Mouse (Mus musculus): ENCODE measurements at regions not wholly inside any gene's neighbourhood (a gene's known extent, or its start where the extent isn't known, plus 50 kb on each side); places are given as distances from the start of the nearest gene placed in this dataset.
A peak's percentile ranks its signal among the peaks of the same experiment; 100 is the strongest.

GRCm38 (mm10) chr2:75407560-75407959 is 251.5 kb upstream of the Hnrnpa3 start:
- DNase-seq (ENCODE audit: low spot score in 2 of 2), result no peak

GRCm38 (mm10) chr2:75408016-75408415 is 251.0 kb upstream of the Hnrnpa3 start:
- DNase-seq (ENCODE audit: low spot score in 2 of 2), result no peak

GRCm38 (mm10) chr2:75409806-75410205 is 249.3 kb upstream of the Hnrnpa3 start:
- no peak for DNase-seq (ENCODE audit: low spot score in 2 of 2)

GRCm38 (mm10) chr2:75412735-75413134 is 246.3 kb upstream of the Hnrnpa3 start:
- DNase-seq (ENCODE audit: low spot score in 2 of 2), result no peak

- no peak for DNase-seq (ENCODE audit: low spot score in 2 of 2)
Measured at GRCm38 (mm10) chr2:75418689-75419088, 240.4 kb upstream of the Hnrnpa3 start.

- no peak for DNase-seq (ENCODE audit: low spot score in 2 of 2)
Measured at GRCm38 (mm10) chr2:75419142-75419541, 239.9 kb upstream of the Hnrnpa3 start.

- DNase-seq (ENCODE audit: low spot score in 2 of 2), result no peak
Measured at GRCm38 (mm10) chr2:75422798-75423685, 236.0 kb upstream of the Hnrnpa3 start.

- no peak for DNase-seq (ENCODE audit: low spot score in 2 of 2)
Measured at GRCm38 (mm10) chr2:75423872-75424271, 235.2 kb upstream of the Hnrnpa3 start.

GRCm38 (mm10) chr2:75424363-75424762 is 234.7 kb upstream of the Hnrnpa3 start:
- DNase-seq (ENCODE audit: low spot score in 2 of 2), result no peak

GRCm38 (mm10) chr2:75424911-75425310 is 234.2 kb upstream of the Hnrnpa3 start:
- no peak for DNase-seq (ENCODE audit: low spot score in 2 of 2)

- DNase-seq (ENCODE audit: low spot score in 2 of 2), result no peak
Measured at GRCm38 (mm10) chr2:75425384-75425783, 233.7 kb upstream of the Hnrnpa3 start.

- DNase-seq (ENCODE audit: low spot score in 2 of 2), result no peak
Measured at GRCm38 (mm10) chr2:75425791-75426190, 233.3 kb upstream of the Hnrnpa3 start.

GRCm38 (mm10) chr2:75427936-75428458 is 231.1 kb upstream of the Hnrnpa3 start:
- no peak for DNase-seq (ENCODE audit: low spot score in 2 of 2)

- peak in 1 of 2 experiments; percentile 70 for DNase-seq (ENCODE audit: low spot score in 2 of 2)
Measured at GRCm38 (mm10) chr2:75430161-75430940, 228.7 kb upstream of the Hnrnpa3 start.

- DNase-seq (ENCODE audit: low spot score in 2 of 2), result peak; percentile 3 to 32
Measured at GRCm38 (mm10) chr2:75431981-75432380, 227.1 kb upstream of the Hnrnpa3 start.

GRCm38 (mm10) chr2:75434521-75434920 is 224.5 kb upstream of the Hnrnpa3 start:
- no peak for DNase-seq (ENCODE audit: low spot score in 2 of 2)

GRCm38 (mm10) chr2:75439522-75440230 is 219.4 kb upstream of the Hnrnpa3 start:
- DNase-seq (ENCODE audit: low spot score in 2 of 2), result no peak

- DNase-seq (ENCODE audit: low spot score in 2 of 2), result no peak
Measured at GRCm38 (mm10) chr2:75442632-75443031, 216.4 kb upstream of the Hnrnpa3 start.

GRCm38 (mm10) chr2:75445189-75445588 is 213.9 kb upstream of the Hnrnpa3 start:
- DNase-seq (ENCODE audit: low spot score in 2 of 2), result no peak

GRCm38 (mm10) chr2:75446996-75447715 is 211.9 kb upstream of the Hnrnpa3 start:
- DNase-seq (ENCODE audit: low spot score in 2 of 2), result no peak

GRCm38 (mm10) chr2:75448221-75448620 is 210.8 kb upstream of the Hnrnpa3 start:
- no peak for DNase-seq (ENCODE audit: low spot score in 2 of 2)

Measured in heart, adult 9 months (tissue).